Mouse (Mus musculus) CH12.LX (cell line): ENCODE measurements around the gene Pde1c. TPM values are rescaled to one million over a fixed set of nuclear protein-coding genes. Genes with fewer than 3 reads are reported as not detected.

ENCODE experiments used
- DNase-seq: peaks from one replicate; pipeline ENCODE4 v3.0.0-alpha.2; 2013; ENCODE audit errors: extremely low read depth
- H3K27ac ChIP-seq: 2 replicates; pipeline ENCODE4 v1.5.1; 2012; ENCODE audit warnings: low read depth, mild to moderate bottlenecking, control low read depth, moderate library complexity; ENCODE audit not compliant: insufficient read depth
- H3K27me3 ChIP-seq: replicated peaks from 2 replicates; pipeline ENCODE3; 2012; ENCODE audit warnings: inconsistent platforms
- H3K36me3 ChIP-seq, 2 experiments: replicated peaks in 1 of 2; 2 replicates each; pipeline versions ENCODE3 to v1.6.1; 2012; ENCODE audit warnings: inconsistent platforms in 1 of 2, low read length in 1 of 2, mild to moderate bottlenecking in 1 of 2, mixed read lengths in 1 of 2, moderate library complexity in 1 of 2; ENCODE audit not compliant: control insufficient read depth in 1 of 2, insufficient read depth in 1 of 2
- H3K4me1 ChIP-seq, 2 experiments: 2 replicates each; pipeline ENCODE4 v1.6.1; 2012; ENCODE audit warnings: inconsistent platforms in 1 of 2, moderate library complexity in 1 of 2; ENCODE audit not compliant: insufficient read depth in 2 of 2, control insufficient read depth in 1 of 2
- H3K4me2 ChIP-seq: 2 replicates; pipeline ENCODE4 v1.6.1; 2012; ENCODE audit warnings: low read depth, mild to moderate bottlenecking, control low read depth; ENCODE audit not compliant: poor library complexity, insufficient read depth, severe bottlenecking
- H3K4me3 ChIP-seq, 3 experiments: fragments of 150-350 bp in 1 of 3; sonication (generic) in 1 of 3; replicated peaks in 1 of 3; 2 replicates each; pipeline versions ENCODE3 to v1.5.1; 2011 to 2012; ENCODE audit warnings: low read depth in 2 of 3, low read length in 2 of 3, mild to moderate bottlenecking in 2 of 3, moderate library complexity in 2 of 3, control low read depth in 1 of 3, improper control_type of control experiment in 1 of 3, inconsistent platforms in 1 of 3, mixed read lengths in 1 of 3; ENCODE audit not compliant: poor library complexity in 1 of 3
- H3K79me2 ChIP-seq: replicated peaks from 2 replicates; pipeline ENCODE4 v1.6.1; 2012; ENCODE audit warnings: mild to moderate bottlenecking, moderate library complexity; ENCODE audit not compliant: control insufficient read depth, poor library complexity, insufficient read depth, severe bottlenecking; ENCODE audit errors: extremely low read depth
- H3K9ac ChIP-seq: 2 replicates; pipeline ENCODE4 v1.6.1; 2012; ENCODE audit warnings: low read depth, mild to moderate bottlenecking, control low read depth, moderate library complexity; ENCODE audit not compliant: insufficient read depth
- H3K9me3 ChIP-seq: replicated peaks from 2 replicates; pipeline ENCODE3; 2012; ENCODE audit warnings: low read length, inconsistent platforms, mixed read lengths
- BHLHE40 ChIP-seq: IDR thresholded peaks from 2 replicates; pipeline ENCODE4 v1.6.1; 2011; ENCODE audit warnings: mild to moderate bottlenecking, low read depth, low read length, improper control_type of control experiment
- CHD1 ChIP-seq: IDR thresholded peaks from 2 replicates; pipeline ENCODE4 v1.6.1; 2012; ENCODE audit warnings: low read depth, low read length, improper control_type of control experiment, inconsistent platforms
- CTCF ChIP-seq, 2 experiments: IDR thresholded peaks in 1 of 2; conservative IDR thresholded peaks in 1 of 2; 2 replicates each; pipeline ENCODE4 v1.5.1; 2011 to 2012; ENCODE audit warnings: low read depth in 2 of 2, low read length in 2 of 2, improper control_type of control experiment in 1 of 2, inconsistent platforms in 1 of 2, mild to moderate bottlenecking in 1 of 2, moderate library complexity in 1 of 2
- E2F4 ChIP-seq: IDR thresholded peaks from 2 replicates; pipeline ENCODE4 v1.6.1; 2011; ENCODE audit warnings: low read depth, low read length, improper control_type of control experiment; ENCODE audit not compliant: insufficient replicate concordance
- ELF1 ChIP-seq: IDR thresholded peaks from 2 replicates; pipeline ENCODE4 v1.6.1; 2014; ENCODE audit warnings: low read depth, mild to moderate bottlenecking, inconsistent platforms, low read length, improper control_type of control experiment
- ETS1 ChIP-seq: conservative IDR thresholded peaks from 2 replicates; pipeline ENCODE4 v1.6.1; 2012; ENCODE audit warnings: low read depth, mild to moderate bottlenecking, inconsistent platforms, low read length, improper control_type of control experiment, moderate library complexity
- GABPA ChIP-seq: IDR thresholded peaks from 2 replicates; pipeline ENCODE4 v1.6.1; 2012; ENCODE audit warnings: low read depth, low read length, improper control_type of control experiment, inconsistent platforms; ENCODE audit not compliant: insufficient replicate concordance
- MAX ChIP-seq: IDR thresholded peaks from 2 replicates; pipeline ENCODE4 v1.6.1; 2011; ENCODE audit warnings: low read length, improper control_type of control experiment
- MAZ ChIP-seq: IDR thresholded peaks from 2 replicates; pipeline ENCODE4 v1.6.1; 2012; ENCODE audit warnings: low read depth, mild to moderate bottlenecking, inconsistent platforms, low read length, improper control_type of control experiment, moderate library complexity
- MXI1 ChIP-seq: IDR thresholded peaks from 2 replicates; pipeline ENCODE4 v1.6.1; 2011; ENCODE audit warnings: mild to moderate bottlenecking, low read depth, low read length, improper control_type of control experiment
- PAX5 ChIP-seq: IDR thresholded peaks from 2 replicates; pipeline ENCODE4 v1.6.1; 2012; ENCODE audit warnings: low read length, inconsistent platforms, mixed read lengths
- POLR2A ChIP-seq: IDR thresholded peaks from 2 replicates; pipeline ENCODE4 v1.6.1; 2011; ENCODE audit warnings: low read depth, mild to moderate bottlenecking, improper control_type of control experiment, low read length
- RAD21 ChIP-seq: IDR thresholded peaks from 2 replicates; pipeline ENCODE4 v1.6.1; 2011; ENCODE audit warnings: low read depth, mild to moderate bottlenecking, low read length, improper control_type of control experiment, moderate library complexity
- SIN3A ChIP-seq: IDR thresholded peaks from 2 replicates; pipeline ENCODE4 v1.6.1; 2012; ENCODE audit warnings: low read length, improper control_type of control experiment, inconsistent platforms
- SMC3 ChIP-seq: IDR thresholded peaks from 2 replicates; pipeline ENCODE4 v1.6.1; 2011; ENCODE audit warnings: low read depth, low read length, improper control_type of control experiment
- TBP ChIP-seq: conservative IDR thresholded peaks from 2 replicates; pipeline ENCODE4 v1.6.1; 2011; ENCODE audit warnings: low read depth, low read length, improper control_type of control experiment
- TCF12 ChIP-seq: IDR thresholded peaks from 2 replicates; pipeline ENCODE4 v1.6.1; 2014; ENCODE audit warnings: low read depth, mild to moderate bottlenecking, inconsistent platforms, low read length, improper control_type of control experiment
- UBTF ChIP-seq: IDR thresholded peaks from 2 replicates; pipeline ENCODE4 v1.6.1; 2012; ENCODE audit warnings: low read depth, mild to moderate bottlenecking, inconsistent platforms, low read length, improper control_type of control experiment, moderate library complexity
- USF1 ChIP-seq: IDR thresholded peaks from 2 replicates; pipeline ENCODE4 v1.6.1; 2014; ENCODE audit warnings: low read depth, mild to moderate bottlenecking, inconsistent platforms, low read length, improper control_type of control experiment
- dilution Hi-C: fragments of 300-500 bp; cut with MboI; formaldehyde crosslinking; loops from 2 replicates; pipeline ENCODE4 v1.14.3; 2020; ENCODE audit warnings: low sequenced_read_pairs; ENCODE audit not compliant: extremely low pct_unique_long_range_greater_than_20kb, extremely low pct_ligation_motif_present
- in situ Hi-C: fragments of 300-500 bp; cut with MboI; formaldehyde crosslinking; loops from 3 replicates; pipeline ENCODE4 v1.14.3; 2019; ENCODE audit warnings: low sequenced_read_pairs, low pct_ligation_motif_present, low pct_unique_long_range_greater_than_20kb, mixed read lengths
- polyA plus RNA-seq: library from polyadenylated mRNA; unstranded; fragments of >175 nt; gene quantifications from 2 replicates; pipeline ENCODE4 v1.2.1, GENCODE M21; 2012; ENCODE audit warnings: low read depth; ENCODE audit not compliant: insufficient read length
- total RNA-seq, 2 experiments: library from RNA; depleted of rRNA; stranded (reverse); fragments of 300-350 nt in 1 of 2; fragments of >200 nt in 1 of 2; gene quantifications; 2 replicates each; pipeline ENCODE4 v1.2.3; 2012 to 2014

Pde1c gene
- total and polyA plus RNA-seq, 3 experiments, result 2.3 to 3.8 (median 2.4) TPM

GRCm38 (mm10) chr6:56292176-56292575 lies 276.7 kb downstream of the Pde1c start:
- no peak overlapping the region for H3K4me3 ChIP-seq
- no peaks in the 10 kb centered on the region for H3K27me3 ChIP-seq
- H3K9ac ChIP-seq, result no peak overlapping the region
- dilution Hi-C loops (no loop called here), in situ Hi-C loops (no loop called here)
- no peaks in the 10 kb centered on the region for H3K36me3 ChIP-seq
- peak; percentile 27 for DNase-seq
- H3K79me2 ChIP-seq, result no peaks in the 10 kb centered on the region
- H3K4me1 ChIP-seq, result peaks cover 4 to 14% of the 10 kb centered on the region in 2 experiments; a peak in 2 of 4 replicates
- TF ChIP-seq PAX5 (no peak), E2F4 (no peak), ETS1 (peak; percentile 49; the same call in 1 of the 2 replicates)
- TF ChIP-seq, all 38 proteins: peak for 1
- no peak overlapping the region for H3K27ac ChIP-seq
- H3K9me3 ChIP-seq, result no peaks in the 10 kb centered on the region
- no peak overlapping the region for H3K4me2 ChIP-seq

- in situ Hi-C loops (loop anchor here (10.0 kb wide), 1 partner anchor 135 kb away; no protein-coding TSS in a partner anchor), dilution Hi-C loops (no loop called here)
- TF ChIP-seq MAZ (no peak), UBTF (no peak), BHLHE40 (no peak), USF1 (no peak), POLR2A (no peak), SMC3 (no peak), GABPA (no peak), E2F4 (no peak), TCF12 (no peak), MXI1 (no peak), CHD1 (no peak), CTCF (conservative IDR thresholded peaks at IDR 0.05 in 1 of 2, IDR thresholded peaks at IDR 0.05 in 1 of 2; ENCODE audit: low read depth in 2 of 2, low read length in 2 of 2) (no peak), SIN3A (no peak), RAD21 (no peak), MAX (no peak), PAX5 (no peak), TBP (no peak), ELF1 (no peak)
Observed at GRCm38 (mm10) chr6:56289307-56289706, 279.6 kb downstream of the Pde1c start.

More at GRCm38 (mm10) chr6:56289307-56289706, 279.6 kb downstream of the Pde1c start:
- Histone ChIP-seq H3K27me3 (no peaks in the 10 kb centered on the region), H3K36me3 (no peaks in the 10 kb centered on the region), H3K4me3 (no peak overlapping the region), H3K9me3 (no peaks in the 10 kb centered on the region), H3K27ac (no peak overlapping the region), H3K4me2 (no peak overlapping the region), H3K9ac (no peak overlapping the region), H3K4me1 (peaks cover 7 to 23% of the 10 kb centered on the region in 2 experiments; a peak in 2 of 4 replicates), H3K79me2 (no peaks in the 10 kb centered on the region)
- DNase-seq, result no peak
